Mouse (Mus musculus) cerebellum, adult (tissue): Measurements from ENCODE around the gene Uhrf1bp1l.

Experiments used
- ATAC-seq: cut with Nextera tagmentation; 2 replicates; pipeline ENCODE4 v1.9.2; 2017; ENCODE audit warnings: mild to moderate bottlenecking, moderate library complexity, mixed read lengths; ENCODE audit not compliant: insufficient number of reproducible peaks, low FRiP score, low TSS enrichment

Uhrf1bp1l gene

DNA sequence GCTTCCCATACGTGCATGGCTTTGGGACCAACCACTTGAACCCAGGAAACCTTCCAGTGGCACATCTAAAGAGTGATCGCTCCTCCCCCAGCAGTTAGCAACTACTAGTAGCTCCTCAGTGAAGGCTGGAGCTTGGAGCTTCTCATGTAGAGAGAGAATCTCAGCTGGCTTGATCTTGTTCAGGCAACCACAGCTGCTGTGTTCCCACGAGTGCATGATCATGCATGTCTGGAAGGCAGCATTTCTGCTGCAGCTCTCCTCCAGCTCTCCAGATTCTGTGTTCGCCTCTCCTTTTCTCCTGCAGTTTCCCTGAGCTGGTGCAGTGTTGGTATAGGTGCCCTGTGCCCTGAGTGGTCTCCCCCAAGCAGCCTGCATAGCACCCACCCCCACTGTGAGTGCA is 87.5 kb downstream of the Uhrf1bp1l start:
- no peak for ATAC-seq

DNA sequence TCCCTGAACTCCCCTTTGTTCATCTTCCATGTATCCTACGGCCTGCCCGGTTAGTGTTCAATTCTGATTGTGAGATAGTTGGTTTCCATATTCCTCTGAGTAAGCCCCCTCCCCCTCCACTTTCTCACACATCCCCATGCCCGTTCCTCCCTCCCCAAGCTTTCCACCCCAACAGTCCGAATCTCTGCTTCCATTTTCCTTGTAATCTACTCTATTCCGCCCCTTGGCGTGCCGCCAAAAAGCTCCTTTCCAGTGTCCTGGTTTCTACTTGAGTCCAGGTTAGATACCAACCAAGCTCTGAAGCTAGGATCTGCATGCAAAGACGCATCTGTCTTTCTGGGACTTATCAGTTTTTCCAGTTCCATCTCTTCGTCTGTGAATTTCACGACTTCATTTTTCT is 88.4 kb downstream of the Uhrf1bp1l start:
- ATAC-seq, result no peak

DNA sequence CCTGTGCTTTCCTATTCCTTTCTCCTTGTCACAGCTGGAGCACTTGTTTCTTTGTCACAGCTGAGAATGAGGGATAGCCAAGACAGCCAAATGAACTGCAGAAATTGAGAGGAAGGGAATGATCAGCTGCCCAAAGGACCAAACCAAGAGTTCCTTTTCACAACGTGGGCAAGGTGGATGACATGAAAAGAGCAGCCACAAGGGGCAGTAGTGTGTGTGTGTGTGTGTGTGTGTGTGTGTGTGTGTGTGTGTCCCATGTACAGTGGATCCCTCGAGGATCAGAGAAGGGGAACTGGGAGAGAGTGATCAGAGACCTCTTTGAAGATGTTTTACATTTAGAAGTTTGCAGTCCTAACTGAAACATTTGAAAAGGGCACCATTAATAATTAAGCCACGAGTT is 92.7 kb downstream of the Uhrf1bp1l start:
- ATAC-seq, result no peak

DNA sequence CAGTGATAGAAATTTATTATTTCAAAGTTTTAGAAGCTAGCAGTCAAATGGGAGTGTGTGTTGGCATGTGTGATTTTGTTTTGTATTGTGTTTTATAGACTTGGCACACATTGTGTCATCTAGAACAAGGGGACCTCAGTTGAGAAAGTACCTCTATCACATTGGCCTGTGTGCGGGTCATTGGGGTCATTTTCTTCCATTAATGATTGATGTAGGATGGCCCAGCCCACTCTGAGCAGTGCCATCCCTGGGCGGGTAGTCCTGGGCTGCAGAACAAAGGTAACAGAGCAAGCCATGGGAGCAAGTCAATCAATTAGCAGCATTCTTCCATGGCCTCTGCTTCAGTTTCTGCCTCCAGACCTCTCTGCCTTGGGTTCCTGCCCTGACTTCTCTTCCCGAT is 94.0 kb downstream of the Uhrf1bp1l start:
- no peak for ATAC-seq

DNA sequence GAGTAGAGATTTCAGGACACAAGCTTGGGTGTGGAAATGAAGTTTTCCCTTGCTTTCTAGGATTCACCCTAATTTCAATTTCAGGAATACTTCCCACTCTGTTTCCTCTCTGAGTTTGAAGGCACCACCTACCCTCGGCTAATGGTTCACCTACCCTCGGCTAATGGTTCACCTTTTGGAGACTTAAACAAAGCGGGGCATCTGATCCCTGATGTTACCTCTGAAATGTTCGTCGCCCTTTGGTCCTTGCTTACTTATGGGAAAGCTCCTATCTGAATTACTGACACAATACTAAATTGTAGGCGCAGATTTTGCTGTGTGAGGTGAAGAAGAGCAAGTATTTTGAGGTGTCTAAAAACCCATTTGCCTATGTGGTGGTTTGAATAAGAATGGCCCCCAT is 106.2 kb downstream of the Uhrf1bp1l start:
- ATAC-seq, result no peak

DNA sequence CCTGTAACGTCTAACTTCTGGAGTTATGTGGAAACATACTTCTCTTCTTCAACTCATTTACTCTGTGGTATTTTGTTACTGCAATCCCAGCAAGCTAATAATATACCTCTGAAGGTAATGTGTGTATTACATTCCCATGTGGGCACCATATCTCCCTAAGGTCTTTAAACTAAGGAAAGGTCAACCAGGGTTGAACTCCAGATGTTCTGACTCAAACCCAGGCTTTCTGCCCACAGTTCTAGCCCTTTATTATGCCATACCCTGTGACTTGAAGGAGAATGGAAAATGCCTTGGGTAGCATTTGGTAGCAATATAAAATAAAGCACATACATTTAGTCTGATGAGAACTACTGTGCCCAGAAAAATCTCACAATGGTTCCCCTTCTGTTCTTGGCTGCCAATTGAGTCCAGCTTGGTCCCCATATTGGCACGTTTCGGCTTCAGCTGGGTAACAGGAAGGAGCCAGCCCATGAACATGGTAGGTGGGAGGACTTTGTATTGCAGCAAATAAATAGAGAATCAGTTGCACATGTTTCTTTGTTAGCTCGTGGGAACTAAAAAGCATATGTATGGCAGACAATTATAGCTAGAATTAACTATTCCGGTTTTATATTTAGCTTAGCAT is 110.6 kb downstream of the Uhrf1bp1l start:
- no peak for ATAC-seq

DNA sequence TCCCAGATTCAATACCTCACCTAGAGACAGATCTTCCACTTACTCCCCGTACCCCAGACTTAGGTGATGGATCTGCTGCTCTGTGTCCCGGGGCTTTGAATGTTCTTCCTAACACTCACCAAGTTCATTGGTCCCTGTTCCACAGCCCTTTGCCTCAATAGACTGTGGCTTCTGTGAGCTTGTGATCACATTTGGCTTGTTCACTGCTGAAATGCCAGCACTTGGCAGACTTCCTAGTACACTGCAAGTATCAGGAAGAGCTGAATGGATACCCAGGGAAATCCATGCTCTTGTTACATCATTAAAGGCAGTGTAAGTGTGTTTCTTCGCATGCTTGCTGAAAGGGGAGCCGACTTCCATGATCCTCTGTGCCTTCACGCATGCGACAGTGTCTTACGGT is 111.5 kb downstream of the Uhrf1bp1l start:
- ATAC-seq, result peak; percentile 80

DNA sequence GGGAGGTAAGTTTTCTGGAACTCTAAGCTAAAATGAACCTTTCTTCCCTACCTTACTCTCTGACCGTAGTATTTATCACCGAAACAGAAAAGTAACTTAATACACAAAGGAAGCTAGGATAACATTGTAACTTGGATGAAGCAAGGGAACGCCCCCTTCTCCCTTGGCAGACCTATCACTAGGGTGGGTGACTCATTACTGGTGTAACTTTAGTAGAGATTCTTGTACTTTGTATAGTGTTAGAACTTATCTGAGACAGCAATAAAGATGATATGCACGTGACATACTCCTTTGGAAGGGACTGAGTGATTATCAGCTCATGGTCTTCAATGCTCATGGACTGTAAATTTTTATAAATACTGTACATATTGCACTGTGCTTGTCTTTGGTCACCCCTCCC is 123.4 kb downstream of the Uhrf1bp1l start:
- no peak for ATAC-seq

DNA sequence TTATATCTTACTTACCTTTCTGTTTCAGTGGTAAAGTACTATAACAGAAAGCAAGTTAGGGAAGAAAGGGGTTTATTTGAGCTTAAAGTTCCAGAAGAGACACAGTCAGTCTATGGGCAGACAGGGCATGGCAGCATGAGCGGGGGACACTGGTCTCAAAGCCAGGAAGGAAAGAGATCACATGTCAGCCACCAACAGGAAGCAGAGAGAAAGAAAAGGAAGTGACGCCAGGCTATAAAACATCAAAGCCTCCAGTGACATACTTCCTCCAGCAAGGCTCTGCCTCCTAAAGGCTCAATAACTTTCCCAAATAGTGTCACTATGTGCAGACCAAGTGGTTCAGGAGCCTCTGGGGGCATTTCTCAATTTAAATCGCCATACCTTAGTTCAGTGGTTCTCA is 124.0 kb downstream of the Uhrf1bp1l start:
- no peak for ATAC-seq
